Mouse (Mus musculus) cortical plate, adult 2 months (tissue): ENCODE results near the gene Ttll11. TPM values are rescaled to one million over a fixed set of nuclear protein-coding genes. Genes with fewer than 3 reads are reported as not detected.
A peak's percentile ranks its signal among the peaks of the same experiment; 100 is the strongest.

ENCODE experiments used
- H3K27ac ChIP-seq: fragments of 200-500 bp; 2 replicates; pipeline ENCODE4 v1.5.1; 2012; ENCODE audit warnings: low read length, control low read depth, inconsistent platforms; ENCODE audit not compliant: insufficient read depth
- H3K4me1 ChIP-seq: fragments of 200-500 bp; 2 replicates; pipeline ENCODE4 v1.6.1; 2011; ENCODE audit warnings: low read length; ENCODE audit not compliant: control insufficient read depth, insufficient read depth
- H3K4me3 ChIP-seq: fragments of 200-500 bp; 2 replicates; pipeline ENCODE4 v1.5.1; 2011; ENCODE audit warnings: mild to moderate bottlenecking, low read length, control low read depth; ENCODE audit not compliant: insufficient read depth
- CTCF ChIP-seq: fragments of 200-500 bp; IDR thresholded peaks from 2 replicates; pipeline ENCODE4 v1.5.1; 2011; ENCODE audit warnings: mild to moderate bottlenecking, control low read depth, low read length; ENCODE audit not compliant: insufficient read depth; ENCODE audit errors: extremely low read depth
- POLR2A ChIP-seq: fragments of 200-500 bp; IDR thresholded peaks from 2 replicates; pipeline ENCODE4 v1.6.1; 2011; ENCODE audit warnings: mild to moderate bottlenecking, low read length, control low read depth; ENCODE audit not compliant: insufficient read depth; ENCODE audit errors: extremely low read depth
- polyA plus RNA-seq: library from polyadenylated mRNA; depleted of rRNA; stranded (reverse); fragments of >200 nt; gene quantifications from 2 replicates; pipeline ENCODE4 v1.2.3, GENCODE M21; 2012

Gene Ttll11
- polyA plus RNA-seq, 1 experiment: 36.1 TPM

DNA sequence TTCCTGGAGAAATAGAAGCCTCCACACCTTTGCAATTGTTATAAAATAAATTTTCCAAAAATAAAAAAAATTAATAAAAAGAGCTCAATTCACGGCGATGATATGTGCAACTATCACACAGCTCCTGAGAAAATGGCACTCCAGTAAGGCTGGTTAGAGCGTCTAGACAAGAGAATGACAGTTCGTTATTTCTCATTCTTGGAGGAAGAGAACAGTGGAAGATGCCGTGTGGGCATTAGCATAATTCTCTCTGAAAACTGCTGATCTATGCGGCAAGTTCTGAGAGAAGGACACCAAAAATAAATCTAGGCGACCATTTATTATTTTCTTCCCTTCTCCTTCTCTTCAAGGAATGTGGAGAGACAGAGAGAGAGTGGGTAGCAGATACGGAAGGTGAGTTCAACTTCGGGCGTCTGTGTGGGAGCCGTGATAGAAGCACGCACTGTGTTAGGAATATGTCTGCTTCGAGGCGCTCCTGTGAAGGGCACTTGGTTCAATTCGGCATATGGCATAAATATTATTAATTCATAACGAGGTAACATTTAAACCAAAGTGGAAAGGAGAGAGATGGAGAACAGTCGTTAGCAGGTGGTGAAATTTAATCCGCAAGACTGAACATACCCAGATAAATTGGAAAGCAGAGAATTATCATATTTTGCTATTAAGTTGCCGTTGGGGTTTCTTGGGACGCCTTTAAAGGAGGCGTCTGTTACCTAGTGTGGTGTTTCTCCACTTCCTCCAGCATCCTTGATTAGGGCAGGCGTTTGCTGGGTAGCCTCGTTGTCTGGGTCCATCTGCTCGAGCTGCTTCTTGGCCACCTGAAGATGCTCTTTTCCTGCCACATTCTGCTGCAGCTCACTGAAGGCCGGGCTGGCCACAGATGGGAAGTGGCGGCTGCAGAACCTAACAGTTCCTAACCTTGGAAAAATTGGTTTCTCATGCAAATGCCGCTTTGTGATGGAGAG is 190.1 kb downstream of the Ttll11 start:
- 0 out of 2 replicates have a peak overlapping the region, but pooled peaks have one; percentile 25 for H3K27ac ChIP-seq
- TF ChIP-seq POLR2A (no peak), CTCF (no peak)
- peaks cover 3% of the 10 kb centered on the region; the same call in 1 of the 2 replicates for H3K4me1 ChIP-seq
- H3K4me3 ChIP-seq: no peak overlapping the region

DNA sequence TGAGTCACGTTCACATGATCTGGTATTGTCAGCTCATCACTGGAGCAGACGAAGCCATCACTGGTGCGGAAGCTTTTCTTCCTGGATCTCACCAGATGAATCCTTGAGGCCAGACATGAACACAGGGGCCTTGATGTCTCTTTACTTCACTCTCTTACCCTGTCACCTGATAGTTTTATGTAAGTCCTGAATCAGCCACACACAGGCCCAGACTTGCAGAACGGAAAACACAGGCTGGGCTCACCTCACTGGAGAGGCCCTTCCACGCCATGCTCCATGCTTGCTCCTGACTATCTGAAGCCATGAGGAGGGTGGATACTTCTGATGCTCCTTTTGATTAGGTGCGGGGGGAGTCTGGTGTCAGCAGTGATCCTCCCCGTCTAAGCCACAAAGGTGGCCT is 193.8 kb downstream of the Ttll11 start:
- TF ChIP-seq POLR2A (no peak), CTCF (no peak)
- Histone ChIP-seq H3K27ac (no peak overlapping the region), H3K4me1 (peaks cover 3% of the 10 kb centered on the region; the same call in 1 of the 2 replicates), H3K4me3 (no peak overlapping the region)

GRCm38 (mm10) chr2:35783368-35783767 is 196.3 kb downstream of the Ttll11 start:
- no peak overlapping the region for H3K27ac ChIP-seq
- H3K4me3 ChIP-seq: no peak overlapping the region
- TF ChIP-seq CTCF: no peak
- TF ChIP-seq POLR2A: no peak
- H3K4me1 ChIP-seq: no peaks in the 10 kb centered on the region

DNA sequence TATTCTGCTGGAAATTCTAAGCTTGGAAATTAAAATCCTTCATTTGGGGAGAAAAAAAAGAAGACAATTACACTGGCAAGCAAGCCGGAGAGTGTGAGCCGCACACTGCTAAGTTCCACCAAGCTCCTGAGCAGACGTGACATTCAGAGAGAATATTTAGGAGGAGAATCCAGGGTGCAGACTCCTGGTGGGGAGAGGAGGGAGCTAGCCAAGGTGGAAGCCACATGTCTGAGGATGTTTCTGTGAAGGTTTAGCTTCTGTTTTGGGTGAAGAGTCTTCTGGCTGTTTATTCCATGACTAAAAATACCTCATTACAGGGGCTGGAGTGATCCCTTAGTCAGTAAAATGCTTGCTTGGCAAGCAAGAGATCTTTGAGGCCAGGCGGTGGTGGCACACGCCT is 200.4 kb downstream of the Ttll11 start:
- peaks cover 6% of the 10 kb centered on the region for H3K4me1 ChIP-seq
- TF ChIP-seq POLR2A (no peak), CTCF (no peak)
- no peak overlapping the region for H3K4me3 ChIP-seq
- no peak overlapping the region for H3K27ac ChIP-seq

- Histone ChIP-seq H3K4me3 (no peak overlapping the region), H3K4me1 (peaks cover 6% of the 10 kb centered on the region), H3K27ac (no peak overlapping the region)
- TF ChIP-seq CTCF (no peak), POLR2A (no peak)
These were observed 202.8 kb downstream of the Ttll11 start for GRCm38 (mm10) chr2:35776935-35777334.

GRCm38 (mm10) chr2:35775651-35776055 is 204.1 kb downstream of the Ttll11 start:
- no peak overlapping the region for H3K4me3 ChIP-seq
- peaks cover 7% of the 10 kb centered on the region for H3K4me1 ChIP-seq
- H3K27ac ChIP-seq: 0 out of 2 replicates have a peak overlapping the region, but pooled peaks have one; percentile 15
- no peak for TF ChIP-seq POLR2A
- TF ChIP-seq CTCF: no peak

DNA sequence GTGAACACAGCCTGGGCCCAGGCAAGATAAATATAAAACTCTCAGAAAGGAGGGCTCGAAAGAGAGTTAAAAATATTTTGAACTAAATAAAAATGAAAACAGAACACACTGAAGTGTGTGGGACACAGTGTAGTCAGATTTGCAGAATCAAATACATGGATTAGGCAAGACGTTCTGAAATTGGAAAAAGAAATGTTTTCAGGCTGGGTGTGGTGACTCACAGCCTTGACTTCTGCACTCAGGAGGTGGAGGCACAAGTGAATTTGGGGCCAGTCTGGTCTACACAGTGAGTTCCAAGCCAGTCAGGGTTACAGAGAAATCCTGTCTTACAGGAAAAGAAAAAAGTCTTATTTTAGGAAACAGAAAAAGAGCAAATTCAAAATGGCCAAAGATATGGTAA is 209.2 kb downstream of the Ttll11 start:
- H3K4me1 ChIP-seq: peaks cover 12% of the 10 kb centered on the region
- H3K4me3 ChIP-seq: no peak overlapping the region
- H3K27ac ChIP-seq: no peak overlapping the region
- TF ChIP-seq POLR2A: no peak
- TF ChIP-seq CTCF: no peak

GRCm38 (mm10) chr2:35769398-35769797 is 210.3 kb downstream of the Ttll11 start:
- H3K27ac ChIP-seq: peak overlapping the region; percentile 30
- no peak for TF ChIP-seq POLR2A
- no peak for TF ChIP-seq CTCF
- no peak overlapping the region for H3K4me3 ChIP-seq
- H3K4me1 ChIP-seq: peaks cover 10% of the 10 kb centered on the region

GRCm38 (mm10) chr2:35768538-35769238 is 211.0 kb downstream of the Ttll11 start:
- Histone ChIP-seq H3K4me1 (peaks cover 10% of the 10 kb centered on the region), H3K4me3 (no peak overlapping the region), H3K27ac (peak overlapping the region; percentile 75)
- TF ChIP-seq POLR2A (no peak), CTCF (no peak)
